Mouse (Mus musculus) urinary bladder, adult 2 months (tissue): ENCODE data around the gene Lsm14a. TPM values are rescaled to one million over a fixed set of nuclear protein-coding genes. Genes with fewer than 3 reads are reported as not detected.

Experiments used
- DNase-seq: peaks from one replicate; pipeline ENCODE4 v3.0.0; 2022; ENCODE audit warnings: low spot score
- polyA plus RNA-seq: library from polyadenylated mRNA; depleted of rRNA; stranded (reverse); fragments of >200 nt; gene quantifications from 2 replicates; pipeline ENCODE4 v1.2.3, GENCODE M21; 2012; rRNA removed

The Lsm14a gene
- 61.6 and 77.2 TPM in 2 replicates for polyA plus RNA-seq

- no peak for DNase-seq
Measured at GRCm38 (mm10) chr7:34393215-34393614, at the start of gene Lsm14a. TSS of gene Lsm14a (minus strand) at chr7:34393315.

GRCm38 (mm10) chr7:34438903-34439302 is 45.8 kb upstream of the Lsm14a start:
- DNase-seq, result no peak

GRCm38 (mm10) chr7:34433597-34433996 is 40.5 kb upstream of the Lsm14a start:
- DNase-seq, result no peak

GRCm38 (mm10) chr7:34421201-34421600 is 28.1 kb upstream of the Lsm14a start:
- no peak for DNase-seq

- no peak for DNase-seq
Measured at GRCm38 (mm10) chr7:34407492-34407891, 14.4 kb upstream of the Lsm14a start.

- no peak for DNase-seq
Measured at GRCm38 (mm10) chr7:34403876-34404275, 10.8 kb upstream of the Lsm14a start.

GRCm38 (mm10) chr7:34400070-34400469 is 7.0 kb upstream of the Lsm14a start:
- DNase-seq, result no peak

GRCm38 (mm10) chr7:34398831-34399230 is 5.7 kb upstream of the Lsm14a start:
- DNase-seq, result no peak

- DNase-seq, result no peak
Measured at GRCm38 (mm10) chr7:34396791-34397190, 3.7 kb upstream of the Lsm14a start.

GRCm38 (mm10) chr7:34395761-34396160 is 2.6 kb upstream of the Lsm14a start:
- DNase-seq, result no peak

GRCm38 (mm10) chr7:34394636-34395035 is 1.5 kb upstream of the Lsm14a start:
- no peak for DNase-seq

GRCm38 (mm10) chr7:34394091-34394490 is 976 bp upstream of the Lsm14a start:
- no peak for DNase-seq

GRCm38 (mm10) chr7:34392335-34392734 is 780 bp downstream of the Lsm14a start:
- no peak for DNase-seq

GRCm38 (mm10) chr7:34391711-34392110 is 1.4 kb downstream of the Lsm14a start:
- DNase-seq, result no peak

GRCm38 (mm10) chr7:34390834-34391155 is 2.3 kb downstream of the Lsm14a start:
- DNase-seq, result no peak

- DNase-seq, result no peak
Measured at GRCm38 (mm10) chr7:34390111-34390833, 2.8 kb downstream of the Lsm14a start.

- DNase-seq, result peak; percentile 97
Measured at GRCm38 (mm10) chr7:34389277-34390085, 3.6 kb downstream of the Lsm14a start.

GRCm38 (mm10) chr7:34388445-34389276 is 4.5 kb downstream of the Lsm14a start:
- peak; percentile 79 for DNase-seq

GRCm38 (mm10) chr7:34387784-34388444 is 5.2 kb downstream of the Lsm14a start:
- DNase-seq, result no peak

GRCm38 (mm10) chr7:34382803-34383202 is 10.3 kb downstream of the Lsm14a start:
- no peak for DNase-seq

- no peak for DNase-seq
Measured at GRCm38 (mm10) chr7:34381733-34382132, 11.4 kb downstream of the Lsm14a start.

GRCm38 (mm10) chr7:34380311-34380710 is 12.8 kb downstream of the Lsm14a start:
- DNase-seq, result no peak
